Mouse (Mus musculus) erythroblast, embryonic 14.5 days (primary cell): Measurements from ENCODE around the gene Unkl.

Experiments
- GATA1 ChIP-seq: IDR thresholded peaks from 2 replicates; pipeline ENCODE4 v1.6.1; 2012; ENCODE audit warnings: low read length, inconsistent platforms, mixed read lengths
- TAL1 ChIP-seq: IDR thresholded peaks from 3 replicates; pipeline ENCODE4 v1.6.1; 2012; ENCODE audit warnings: low read length, inconsistent platforms, mixed read lengths

- TF ChIP-seq GATA1, result no peak
- no peak for TF ChIP-seq TAL1
Observed at GRCm38 (mm10) chr17:25187784-25188149, 430 bp upstream of the Unkl start.
